Mouse (Mus musculus): Measurements from ENCODE around the gene L2hgdh.

- no peak for TF ChIP-seq BHLHE40 (IDR thresholded peaks at IDR 0.05; ENCODE audit: borderline replicate concordance, low read depth, low read length)
- TF ChIP-seq CTCF (IDR thresholded peaks at IDR 0.05 in 2 of 3, conservative IDR thresholded peaks at IDR 0.05 in 1 of 3; ENCODE audit: control insufficient read depth in 1 of 3, insufficient read depth in 1 of 3, low read depth in 2 of 3, low read length in 3 of 3, poor library complexity in 1 of 3, severe bottlenecking in 1 of 3): no peak
- TF ChIP-seq USF1 (IDR thresholded peaks at IDR 0.05; ENCODE audit: low read depth, low read length): no peak
- no peak for TF ChIP-seq ZC3H11A (IDR thresholded peaks at IDR 0.05; ENCODE audit: low read depth, low read length)
- TF ChIP-seq ZMIZ1 (IDR thresholded peaks at IDR 0.05; ENCODE audit: low read depth, low read length): no peak
- no peak for TF ChIP-seq HCFC1 (IDR thresholded peaks at IDR 0.05; ENCODE audit: low read depth, low read length)
- TF ChIP-seq TAL1 (IDR thresholded peaks at IDR 0.05; ENCODE audit: low read length): no peak
These were observed 1.8 kb downstream of the L2hgdh start for GRCm38 (mm10) chr12:69722857-69723256.
